Mouse (Mus musculus) stomach, postnatal 0 days (tissue): Measurements from ENCODE around the gene Igf2.

Experiments
- CTCF ChIP-seq: IDR thresholded peaks from 2 replicates; pipeline ENCODE4 v1.5.1; 2016; ENCODE audit warnings: antibody characterized with exemption, low read depth, mild to moderate bottlenecking, moderate library complexity
- EP300 ChIP-seq: optimal IDR thresholded peaks from 2 replicates; pipeline ENCODE3; 2016; ENCODE audit warnings: antibody characterized with exemption

- TF ChIP-seq CTCF (peak; percentile 48), EP300 (no peak)
Observed at GRCm38 (mm10) chr7:142659181-142659681, 7.4 kb downstream of the Igf2 start.
